Mouse (Mus musculus) embryonic fibroblast, embryonic 13.5 days (primary cell): ENCODE data around the gene Mrpl34.

Experiments
- CTCF ChIP-seq: IDR thresholded peaks from 2 replicates; pipeline ENCODE4 v1.5.1; 2011; ENCODE audit warnings: mild to moderate bottlenecking, control low read depth, low read length, moderate library complexity, borderline replicate concordance; ENCODE audit not compliant: insufficient read depth
- POLR2A ChIP-seq: IDR thresholded peaks from 2 replicates; pipeline ENCODE4 v1.6.1; 2011; ENCODE audit warnings: low read depth, mild to moderate bottlenecking, control low read depth, low read length, moderate library complexity

- TF ChIP-seq CTCF (no peak), POLR2A (no peak)
Observed at GRCm38 (mm10) chr8:71474785-71475701, 10.3 kb downstream of the Mrpl34 start.
